ENCODE assay signal across 8 mouse cellular contexts in genomic region chr12:59010482-59010881, GRCm38 (mm10). TPM values are rescaled to one million over a fixed set of nuclear protein-coding genes. Genes with fewer than 3 reads are reported as not detected.
DNase-seq lines count a peak whose midpoint lies in the region; ATAC-seq and TF ChIP-seq lines count a peak whose summit lies in the region.

No protein-coding gene starts in this region.

- H3K4me3 ChIP-seq in lung, embryonic 14.5 days (ENCODE audit: low read depth, low read length), result peak overlapping the region; percentile 78
- no peak overlapping the region for H3K4me3 ChIP-seq in lung, adult 2 months (replicated peaks; ENCODE audit: extremely low read depth, low read depth, low read length)
- peak overlapping the region; percentile 21; the same call in 1 of the 2 replicates for H3K4me3 ChIP-seq in brown adipose tissue, adult 24 weeks (ENCODE audit: insufficient read depth, low read depth, low read length)
- peak overlapping the region; percentile 85; the same call in 1 of the 2 replicates for H3K4me3 ChIP-seq in hindbrain, postnatal 0 days (ENCODE audit: low read length)

- peak overlapping the region; percentile 84 for H3K4me2 ChIP-seq in lung, embryonic 14.5 days
- peak overlapping the region; percentile 87; the same call in 1 of the 2 replicates for H3K4me2 ChIP-seq in hindbrain, postnatal 0 days (ENCODE audit: low read depth, low read length)

- H3K36me3 ChIP-seq in lung, embryonic 14.5 days (ENCODE audit: insufficient read depth), result peaks cover 19% of the 10 kb centered on the region
- peaks cover 13% of the 10 kb centered on the region for H3K36me3 ChIP-seq in hindbrain, postnatal 0 days (ENCODE audit: insufficient read depth, low read length)

- H3K27ac ChIP-seq in lung, embryonic 14.5 days (ENCODE audit: low read depth), result no peak overlapping the region
- no peak overlapping the region for H3K27ac ChIP-seq in brown adipose tissue, adult 24 weeks (replicated peaks; ENCODE audit: low read depth, low read length)
- no peak overlapping the region for H3K27ac ChIP-seq in hindbrain, postnatal 0 days

- H3K9me3 ChIP-seq in lung, embryonic 14.5 days (ENCODE audit: low read depth, low read length), result no peaks in the 10 kb centered on the region
- no peaks in the 10 kb centered on the region for H3K9me3 ChIP-seq in hindbrain, postnatal 0 days (ENCODE audit: low read length)

- H3K4me1 ChIP-seq in lung, embryonic 14.5 days (ENCODE audit: insufficient read depth), result peaks cover 14% of the 10 kb centered on the region; the same call in 1 of the 2 replicates
- no peaks in the 10 kb centered on the region; the same call in 1 of the 2 replicates for H3K4me1 ChIP-seq in lung, adult 2 months (ENCODE audit: control insufficient read depth, insufficient read depth, low read length)
- no peaks in the 10 kb centered on the region for H3K4me1 ChIP-seq in brown adipose tissue, adult 24 weeks (ENCODE audit: control insufficient read depth, insufficient read depth, insufficient read length, low read length)
- no peaks in the 10 kb centered on the region; the same call in 1 of the 2 replicates for H3K4me1 ChIP-seq in hindbrain, postnatal 0 days (ENCODE audit: insufficient read depth, low read length)

- WGBS in lung, embryonic 14.5 days, result 59% methylated on average over 2 of the region's 2 CpGs
- WGBS in lung, adult 2 months, result 42% methylated on average over 2 of the region's 2 CpGs
- 73% methylated on average over 2 of the region's 2 CpGs for WGBS in hindbrain, postnatal 0 days

- no peak for TF ChIP-seq POLR2A in lung, adult 2 months (IDR thresholded peaks at IDR 0.05; ENCODE audit: borderline replicate concordance, extremely low read depth, low read depth, low read length)

- peak; percentile 34 for TF ChIP-seq CTCF in lung, embryonic 14.5 days (IDR thresholded peaks at IDR 0.05; ENCODE audit: low read depth)
- TF ChIP-seq CTCF in lung, adult 2 months (IDR thresholded peaks at IDR 0.05; ENCODE audit: insufficient read depth, low read length), result no peak
- TF ChIP-seq CTCF in hindbrain, postnatal 0 days (IDR thresholded peaks at IDR 0.05; ENCODE audit: low read depth), result peak; percentile 35

- no peak overlapping the region; the same call in 1 of the 2 replicates for H3K9ac ChIP-seq in lung, embryonic 14.5 days
- no peak overlapping the region for H3K9ac ChIP-seq in hindbrain, postnatal 0 days (replicated peaks; ENCODE audit: low read length)

- no peaks in the 10 kb centered on the region for H3K27me3 ChIP-seq in lung, embryonic 14.5 days (ENCODE audit: insufficient read depth, low read length)
- no peaks in the 10 kb centered on the region for H3K27me3 ChIP-seq in hindbrain, postnatal 0 days (ENCODE audit: insufficient read depth, low read length)

- no peak for ATAC-seq in lung, embryonic 14.5 days (ENCODE audit: insufficient read depth)
- ATAC-seq in hindbrain, postnatal 0 days, result no peak
- 0 out of 2 replicates have a peak, but pooled peaks have one; percentile 10 for ATAC-seq in megakaryocyte progenitor cell, adult 5-6 weeks (replicated peaks; ENCODE audit: poor library complexity)
- ATAC-seq in frontal cortex, adult (ENCODE audit: low TSS enrichment), result no peak

- intact Hi-C loops in left cerebral cortex, postnatal 14 days (cut with DNase I), result no loop called here

- peak; percentile 16 for DNase-seq in lung, embryonic 14.5 days
- DNase-seq in lung, adult 2 months, result no peak
- peak; percentile 17 for DNase-seq in hindbrain, postnatal 0 days (ENCODE audit: low spot score)
- no peak for DNase-seq in urinary bladder, postnatal 14 days (ENCODE audit: low spot score)
- no peak for DNase-seq in left cerebral cortex, postnatal 14 days (ENCODE audit: low spot score in 2 of 2)

RNA-seq across cellular contexts. Expression of gene Sec23a, which starts 1.3 kb away (rescaled TPM):
- 73.0 and 79.5 TPM in 2 replicates for polyA plus RNA-seq in lung, embryonic 14.5 days (2014; fragmentation: Nextera tagmentation; extraction: Ambion mirVana)
- 8.6 and 13.0 TPM in 2 replicates for polyA plus RNA-seq in lung, adult 2 months (2012; rRNA removed)
- 15.7 and 16.2 TPM in 2 replicates for polyA plus RNA-seq in brown adipose tissue, adult 24 weeks (2012; ENCODE audit: insufficient read depth, insufficient read length, missing spikeins)
- total RNA-seq in hindbrain, postnatal 0 days (2014; rRNA removed), result 120 and 124 TPM in 2 replicates
- polyA plus RNA-seq in hindbrain, postnatal 0 days (2015; fragmentation: Nextera tagmentation; extraction: Ambion mirVana), result 81.7 and 86.5 TPM in 2 replicates
- 19.6 and 24.0 TPM in 2 replicates for total RNA-seq in megakaryocyte progenitor cell, adult 5-6 weeks (2015)
- total RNA-seq in megakaryocyte progenitor cell, adult 5-6 weeks (2017), result 19.7 and 23.0 TPM in 2 replicates
- total RNA-seq in left cerebral cortex, postnatal 14 days (2021), result 100 to 1,000 TPM; 123 to 127 TPM

RNA-seq across cellular contexts. Expression of gene Gemin2, which starts 2.7 kb away (rescaled TPM):
- polyA plus RNA-seq in lung, embryonic 14.5 days (2014; fragmentation: Nextera tagmentation; extraction: Ambion mirVana), result 27.4 and 27.7 TPM in 2 replicates
- 1.9 and 2.9 TPM in 2 replicates for polyA plus RNA-seq in lung, adult 2 months (2012; rRNA removed)
- polyA plus RNA-seq in brown adipose tissue, adult 24 weeks (2012; ENCODE audit: insufficient read depth, insufficient read length, missing spikeins), result 5.0 and 5.6 TPM in 2 replicates
- total RNA-seq in hindbrain, postnatal 0 days (2014; rRNA removed), result 3.9 and 6.2 TPM in 2 replicates
- 12.0 and 13.1 TPM in 2 replicates for polyA plus RNA-seq in hindbrain, postnatal 0 days (2015; fragmentation: Nextera tagmentation; extraction: Ambion mirVana)
- 23.4 and 29.8 TPM in 2 replicates for total RNA-seq in megakaryocyte progenitor cell, adult 5-6 weeks (2015)
- total RNA-seq in megakaryocyte progenitor cell, adult 5-6 weeks (2017), result 16.4 and 20.9 TPM in 2 replicates
- total RNA-seq in left cerebral cortex, postnatal 14 days (2021), result 1 to 10 TPM; 6.3 to 9.0 TPM

RNA-seq across cellular contexts. Expression of gene Trappc6b, which starts 50.8 kb away (rescaled TPM):
- 57.9 and 59.5 TPM in 2 replicates for polyA plus RNA-seq in lung, embryonic 14.5 days (2014; fragmentation: Nextera tagmentation; extraction: Ambion mirVana)
- polyA plus RNA-seq in lung, adult 2 months (2012; rRNA removed), result 87.9 and 113 TPM in 2 replicates
- polyA plus RNA-seq in brown adipose tissue, adult 24 weeks (2012; ENCODE audit: insufficient read depth, insufficient read length, missing spikeins), result 97.3 and 120 TPM in 2 replicates
- total RNA-seq in hindbrain, postnatal 0 days (2014; rRNA removed), result 40.9 and 43.1 TPM in 2 replicates
- 168 and 171 TPM in 2 replicates for polyA plus RNA-seq in hindbrain, postnatal 0 days (2015; fragmentation: Nextera tagmentation; extraction: Ambion mirVana)
- total RNA-seq in megakaryocyte progenitor cell, adult 5-6 weeks (2015), result 63.4 and 63.5 TPM in 2 replicates
- total RNA-seq in megakaryocyte progenitor cell, adult 5-6 weeks (2017), result 39.9 and 57.8 TPM in 2 replicates
- 100 to 1,000 TPM; 107 to 121 TPM for total RNA-seq in left cerebral cortex, postnatal 14 days (2021)

RNA-seq across cellular contexts. Expression of gene Pnn, which starts 56.2 kb away (rescaled TPM):
- polyA plus RNA-seq in lung, embryonic 14.5 days (2014; fragmentation: Nextera tagmentation; extraction: Ambion mirVana), result 89.3 and 95.4 TPM in 2 replicates
- 12.4 and 18.6 TPM in 2 replicates for polyA plus RNA-seq in lung, adult 2 months (2012; rRNA removed)
- 28.1 and 30.3 TPM in 2 replicates for polyA plus RNA-seq in brown adipose tissue, adult 24 weeks (2012; ENCODE audit: insufficient read depth, insufficient read length, missing spikeins)
- 11.9 and 13.6 TPM in 2 replicates for total RNA-seq in hindbrain, postnatal 0 days (2014; rRNA removed)
- 82.3 and 93.9 TPM in 2 replicates for polyA plus RNA-seq in hindbrain, postnatal 0 days (2015; fragmentation: Nextera tagmentation; extraction: Ambion mirVana)
- total RNA-seq in megakaryocyte progenitor cell, adult 5-6 weeks (2015), result 81.5 and 94.1 TPM in 2 replicates
- total RNA-seq in megakaryocyte progenitor cell, adult 5-6 weeks (2017), result 88.4 and 137 TPM in 2 replicates
- 10 to 100 TPM; 46.0 to 51.0 TPM for total RNA-seq in left cerebral cortex, postnatal 14 days (2021)

Comparison
In these comparisons a context has a peak if more than half of its experiments do, and no peak if none do; other contexts are left out.
1. DNase-seq: peak in lung, embryonic 14.5 days (single experiment) and hindbrain, postnatal 0 days (single experiment); none in lung, adult 2 months (single experiment), urinary bladder, postnatal 14 days (single experiment) and left cerebral cortex, postnatal 14 days (0 of 2).